Mouse (Mus musculus): Measurements from ENCODE around the gene Rnf34.

DNA sequence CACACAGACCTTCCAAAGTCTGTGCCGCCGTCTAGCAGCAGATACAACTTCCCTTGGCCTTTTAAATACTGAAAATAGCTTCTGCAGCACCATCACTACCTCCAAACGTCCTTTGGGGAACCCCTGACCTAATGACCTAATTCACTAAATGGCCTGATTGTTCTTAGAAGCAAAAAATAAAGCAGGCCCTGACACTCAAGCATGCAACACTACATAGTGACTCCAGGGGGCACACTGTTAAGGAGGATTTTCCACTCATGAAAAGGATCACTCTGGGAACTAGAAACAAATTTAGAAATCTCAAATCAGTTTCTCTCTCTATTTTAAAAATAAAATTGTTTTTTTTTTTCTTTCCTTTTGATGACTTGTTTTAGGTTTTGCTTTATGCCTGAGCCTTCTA lies 44.3 kb upstream of the Rnf34 start:
- TF ChIP-seq POLR2A (IDR thresholded peaks at IDR 0.05; ENCODE audit: insufficient read depth, low read depth, low read length) (no peak), CTCF (IDR thresholded peaks at IDR 0.05; ENCODE audit: insufficient read depth, low read depth, low read length) (no peak)
